ENCODE assay signal across 18 mouse cellular contexts in genomic region chr13:38672336-38672735, GRCm38 (mm10).
"Had no signal": no experiment of that assay in that cellular context is flagged by ENCODE, and none has a peak within 500 bp of the region (broad histone marks: within the 10 kb centered on the region; RNA-seq: fewer than 3 reads in every experiment).

No protein-coding gene starts in this region.

- H3K9ac ChIP-seq: limb, embryonic 12.5 days; limb, embryonic 15.5 days; liver, embryonic 14.5 days; lung, embryonic 15.5 days; midbrain, embryonic 13.5 days; neural tube, embryonic 12.5 days; neural tube, embryonic 15.5 days had no signal

- H3K27ac ChIP-seq: limb, embryonic 12.5 days; limb, embryonic 15.5 days; liver, embryonic 14.5 days; lung, embryonic 15.5 days; midbrain, embryonic 10.5 days; midbrain, embryonic 13.5 days; neural tube, embryonic 12.5 days; neural tube, embryonic 15.5 days had no signal

- H3K4me3 ChIP-seq: limb, embryonic 12.5 days; limb, embryonic 15.5 days; lung, embryonic 15.5 days; megakaryocyte, embryonic 14.5 days; midbrain, embryonic 10.5 days; midbrain, embryonic 13.5 days; neural tube, embryonic 12.5 days; neural tube, embryonic 15.5 days had no signal

- H3K4me1 ChIP-seq: limb, embryonic 12.5 days; limb, embryonic 15.5 days; lung, embryonic 15.5 days; midbrain, embryonic 10.5 days; midbrain, embryonic 13.5 days; neural tube, embryonic 12.5 days; neural tube, embryonic 15.5 days had no signal

- H3K9me3 ChIP-seq: limb, embryonic 12.5 days; limb, embryonic 15.5 days; lung, embryonic 15.5 days; megakaryocyte, embryonic 14.5 days; midbrain, embryonic 10.5 days; midbrain, embryonic 13.5 days; neural tube, embryonic 12.5 days; neural tube, embryonic 15.5 days had no signal

- ATAC-seq: midbrain, embryonic 13.5 days had no signal

- H3K27me3 ChIP-seq: limb, embryonic 12.5 days; limb, embryonic 15.5 days; lung, embryonic 15.5 days; midbrain, embryonic 13.5 days; neural tube, embryonic 12.5 days; neural tube, embryonic 15.5 days had no signal

- H3K4me2 ChIP-seq: limb, embryonic 12.5 days; limb, embryonic 15.5 days; liver, embryonic 11.5 days; lung, embryonic 15.5 days; midbrain, embryonic 13.5 days; neural tube, embryonic 12.5 days; neural tube, embryonic 15.5 days had no signal

- DNase-seq: kidney, adult 8-10 months; kidney, postnatal 14 days; kidney, postnatal 4 days; lung, adult 18-20 months; lung, postnatal 10 days; lung, postnatal 36 days; thymus, adult 18-20 months; thymus, postnatal 36 days had no signal

- H3K36me3 ChIP-seq: limb, embryonic 12.5 days; limb, embryonic 15.5 days; lung, embryonic 15.5 days; midbrain, embryonic 10.5 days; midbrain, embryonic 13.5 days; neural tube, embryonic 12.5 days; neural tube, embryonic 15.5 days had no signal
